Mouse (Mus musculus) MEL (cell line): Measurements from ENCODE around the gene Ctsa.

Experiments used
- CTCF ChIP-seq, 3 experiments: IDR thresholded peaks in 2 of 3; conservative IDR thresholded peaks in 1 of 3; 2 replicates each; pipeline ENCODE4 v1.5.1; 2011 to 2012; ENCODE audit warnings: low read length in 3 of 3, low read depth in 2 of 3, mild to moderate bottlenecking in 2 of 3, improper control_type of control experiment in 1 of 3, inconsistent platforms in 1 of 3, mixed read lengths in 1 of 3, moderate library complexity in 1 of 3; ENCODE audit not compliant: control insufficient read depth in 1 of 3, insufficient read depth in 1 of 3, poor library complexity in 1 of 3, severe bottlenecking in 1 of 3
- SIN3A ChIP-seq: IDR thresholded peaks from 2 replicates; pipeline ENCODE4 v1.6.1; 2012; ENCODE audit warnings: low read length, improper control_type of control experiment, inconsistent platforms

GRCm38 (mm10) chr2:164845782-164846181 is 13.1 kb downstream of the Ctsa start:
- TF ChIP-seq SIN3A: no peak
- TF ChIP-seq CTCF (IDR thresholded peaks at IDR 0.05 in 2 of 3, conservative IDR thresholded peaks at IDR 0.05 in 1 of 3; ENCODE audit: control insufficient read depth in 1 of 3, insufficient read depth in 1 of 3, low read depth in 2 of 3, low read length in 3 of 3, poor library complexity in 1 of 3, severe bottlenecking in 1 of 3): peak; percentile 69 to 76 (median 73)
